Mouse (Mus musculus) cerebellum, adult 2 months (tissue): ENCODE data around the gene Usp8. TPM values are rescaled to one million over a fixed set of nuclear protein-coding genes. Genes with fewer than 3 reads are reported as not detected.
A peak's percentile ranks its signal among the peaks of the same experiment; 100 is the strongest.

Source experiments
- DNase-seq, 2 experiments: peaks; one replicate each; pipeline ENCODE4 v3.0.0; 2021
- H3K27ac ChIP-seq: fragments of 200-500 bp; 2 replicates; pipeline ENCODE4 v1.5.1; 2012; ENCODE audit warnings: low read length, control low read depth, inconsistent platforms; ENCODE audit not compliant: insufficient read depth
- H3K27me3 ChIP-seq: fragments of 200-500 bp; 2 replicates; pipeline ENCODE4 v1.6.1; 2012; ENCODE audit warnings: inconsistent platforms, mild to moderate bottlenecking, low read length, moderate library complexity; ENCODE audit not compliant: control insufficient read depth, insufficient read depth
- H3K4me1 ChIP-seq: fragments of 200-500 bp; 2 replicates; pipeline ENCODE4 v1.6.1; 2011; ENCODE audit warnings: low read length; ENCODE audit not compliant: control insufficient read depth, insufficient read depth
- H3K4me3 ChIP-seq: fragments of 200-500 bp; replicated peaks from 2 replicates; pipeline ENCODE3; 2011; ENCODE audit warnings: mild to moderate bottlenecking, low read depth, low read length, control low read depth; ENCODE audit not compliant: insufficient read depth
- CTCF ChIP-seq: fragments of 200-500 bp; IDR thresholded peaks from 2 replicates; pipeline ENCODE4 v1.5.1; 2011; ENCODE audit warnings: low read depth, mild to moderate bottlenecking, control low read depth, low read length, moderate library complexity, borderline replicate concordance; ENCODE audit not compliant: insufficient read depth
- POLR2A ChIP-seq: fragments of 200-500 bp; IDR thresholded peaks from 2 replicates; pipeline ENCODE4 v1.6.1; 2011; ENCODE audit warnings: low read length, control low read depth, borderline replicate concordance; ENCODE audit not compliant: insufficient read depth
- WGBS: fragments of 180-500 bp; shearing (Covaris S2); methylation state at CpG from one replicate; pipeline ENCODE4 v1.1.7; 2018; 5-methylcytosine and 5-hydroxymethylcytosine counted together
- polyA plus RNA-seq: library from polyadenylated mRNA; depleted of rRNA; stranded (reverse); fragments of >200 nt; gene quantifications from 2 replicates; pipeline ENCODE4 v1.2.3, GENCODE M21; 2012

The Usp8 gene
- polyA plus RNA-seq, 1 experiment: 54.7 TPM

DNA sequence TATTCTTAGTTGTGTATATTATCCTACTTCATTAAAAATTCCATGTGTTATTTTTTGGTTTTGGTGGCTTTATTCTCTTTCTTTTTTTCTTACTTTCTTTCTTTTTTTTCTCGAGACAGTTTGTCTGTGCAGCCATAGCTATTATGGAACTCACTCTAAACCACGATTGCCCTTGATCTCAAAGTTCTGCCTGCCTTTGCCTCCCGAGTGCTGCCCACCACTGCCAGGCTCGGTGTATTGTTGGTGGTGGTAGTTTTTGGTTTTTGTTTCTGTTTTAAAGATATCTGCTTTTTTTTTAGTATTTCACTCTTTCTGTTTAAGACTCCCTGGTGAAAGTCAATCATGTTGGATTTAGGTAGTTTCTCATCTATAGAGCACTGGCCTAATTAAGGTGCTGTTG is 1.2 kb downstream of the Usp8 start:
- H3K27ac ChIP-seq: no peak overlapping the region
- WGBS: 75% methylated on average over 4 of the region's 4 CpGs
- H3K4me3 ChIP-seq: no peak overlapping the region
- TF ChIP-seq POLR2A (no peak), CTCF (no peak)
- peaks cover 2% of the 10 kb centered on the region for H3K4me1 ChIP-seq
- H3K27me3 ChIP-seq: no peaks in the 10 kb centered on the region
- no peak for DNase-seq

DNA sequence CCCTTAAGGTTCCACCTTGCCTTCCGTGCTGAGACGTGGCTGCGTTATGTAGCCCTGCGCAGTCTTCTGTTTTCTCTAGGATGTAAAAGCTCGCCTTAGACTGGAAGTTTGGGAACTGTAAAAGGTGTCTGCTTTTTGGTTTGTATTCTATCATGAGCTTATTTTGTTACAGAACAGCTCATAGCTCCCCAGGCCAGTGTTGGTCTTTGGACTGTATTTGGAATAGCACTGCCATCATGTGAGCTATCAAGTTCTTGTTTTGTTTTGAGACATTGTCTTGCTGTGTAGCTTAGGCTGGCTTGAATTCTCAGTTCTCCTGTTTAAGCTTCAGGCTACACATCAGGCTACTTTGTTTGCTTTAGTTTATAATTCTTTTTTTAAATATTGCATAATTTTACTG is 5.4 kb downstream of the Usp8 start:
- Histone ChIP-seq H3K27ac (no peak overlapping the region), H3K27me3 (no peaks in the 10 kb centered on the region), H3K4me1 (peaks cover 2% of the 10 kb centered on the region), H3K4me3 (no peak overlapping the region)
- DNase-seq: no peak
- TF ChIP-seq POLR2A (no peak), CTCF (no peak)
- 96% methylated on average over 5 of the region's 5 CpGs for WGBS

DNA sequence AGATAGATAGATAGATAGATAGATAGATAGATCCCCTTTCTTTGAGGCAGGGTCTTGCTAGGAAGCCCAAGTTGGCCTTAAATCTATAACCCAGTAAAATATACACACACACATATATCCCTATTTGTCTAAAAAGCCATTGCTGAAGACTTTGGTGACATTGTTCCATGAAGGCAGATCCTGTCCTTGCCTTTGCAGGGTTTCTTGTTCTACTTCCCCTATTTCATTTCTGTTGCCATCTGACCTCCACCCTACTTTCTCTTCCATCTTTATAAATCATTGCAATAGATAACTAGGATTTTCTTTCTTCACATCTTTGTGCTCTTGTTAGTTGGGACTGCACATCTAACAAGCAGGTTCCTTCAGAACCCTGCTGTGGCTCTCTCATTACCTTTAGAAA is 5.8 kb downstream of the Usp8 start:
- no peak for TF ChIP-seq CTCF
- no peak for TF ChIP-seq POLR2A
- DNase-seq: no peak
- Histone ChIP-seq H3K27ac (no peak overlapping the region), H3K27me3 (no peaks in the 10 kb centered on the region), H3K4me1 (peaks cover 2% of the 10 kb centered on the region), H3K4me3 (no peak overlapping the region)

DNA sequence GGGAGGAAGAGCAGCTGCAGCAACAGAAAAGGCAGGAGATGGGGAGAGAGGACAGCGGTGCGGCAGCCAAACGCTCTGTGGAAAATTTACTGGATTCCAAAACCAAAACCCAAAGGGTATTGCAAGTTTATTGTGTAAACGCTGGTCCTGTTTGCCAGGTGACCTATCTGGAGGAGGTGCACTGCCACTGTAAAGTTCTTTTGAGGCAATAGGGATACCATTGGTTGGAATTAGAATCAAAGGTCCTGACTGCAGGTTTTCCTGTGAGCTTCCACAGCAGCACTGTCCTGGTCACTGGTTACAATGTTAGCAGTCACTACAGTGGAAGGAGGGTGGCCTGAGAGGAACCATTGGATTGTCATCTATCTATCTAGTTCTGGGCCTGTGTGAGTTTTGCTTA is 22.1 kb downstream of the Usp8 start:
- WGBS: 95% methylated on average over 4 of the region's 4 CpGs
- H3K27me3 ChIP-seq: no peaks in the 10 kb centered on the region
- no peaks in the 10 kb centered on the region for H3K4me1 ChIP-seq
- no peak for TF ChIP-seq CTCF
- H3K27ac ChIP-seq: no peak overlapping the region
- no peak for DNase-seq
- H3K4me3 ChIP-seq: no peak overlapping the region

DNA sequence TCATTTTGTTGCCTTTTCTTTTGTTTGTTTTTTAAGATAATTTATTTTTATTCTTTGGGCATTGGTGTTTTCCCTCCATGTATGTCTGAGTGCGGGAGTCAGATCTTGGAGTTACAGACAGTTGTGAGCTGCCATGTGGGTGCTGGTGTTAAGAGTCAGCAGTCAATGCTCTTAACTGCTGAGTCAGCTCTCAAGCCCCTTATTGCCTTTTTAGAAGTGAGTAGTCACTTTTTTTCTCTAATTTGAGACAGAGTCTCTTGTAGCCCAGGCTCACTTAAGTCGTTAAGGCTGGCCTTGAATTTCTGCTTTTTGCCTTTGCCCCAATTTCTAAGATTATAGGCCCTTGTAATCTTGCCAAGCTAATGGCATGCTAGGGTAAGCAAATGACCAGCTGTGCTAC is 23.4 kb downstream of the Usp8 start:
- Histone ChIP-seq H3K4me1 (no peaks in the 10 kb centered on the region), H3K4me3 (no peak overlapping the region), H3K27me3 (no peaks in the 10 kb centered on the region), H3K27ac (no peak overlapping the region)
- WGBS: 86% methylated on average over 2 of the region's 2 CpGs
- TF ChIP-seq POLR2A: no peak
- TF ChIP-seq CTCF: no peak
- no peak for DNase-seq

DNA sequence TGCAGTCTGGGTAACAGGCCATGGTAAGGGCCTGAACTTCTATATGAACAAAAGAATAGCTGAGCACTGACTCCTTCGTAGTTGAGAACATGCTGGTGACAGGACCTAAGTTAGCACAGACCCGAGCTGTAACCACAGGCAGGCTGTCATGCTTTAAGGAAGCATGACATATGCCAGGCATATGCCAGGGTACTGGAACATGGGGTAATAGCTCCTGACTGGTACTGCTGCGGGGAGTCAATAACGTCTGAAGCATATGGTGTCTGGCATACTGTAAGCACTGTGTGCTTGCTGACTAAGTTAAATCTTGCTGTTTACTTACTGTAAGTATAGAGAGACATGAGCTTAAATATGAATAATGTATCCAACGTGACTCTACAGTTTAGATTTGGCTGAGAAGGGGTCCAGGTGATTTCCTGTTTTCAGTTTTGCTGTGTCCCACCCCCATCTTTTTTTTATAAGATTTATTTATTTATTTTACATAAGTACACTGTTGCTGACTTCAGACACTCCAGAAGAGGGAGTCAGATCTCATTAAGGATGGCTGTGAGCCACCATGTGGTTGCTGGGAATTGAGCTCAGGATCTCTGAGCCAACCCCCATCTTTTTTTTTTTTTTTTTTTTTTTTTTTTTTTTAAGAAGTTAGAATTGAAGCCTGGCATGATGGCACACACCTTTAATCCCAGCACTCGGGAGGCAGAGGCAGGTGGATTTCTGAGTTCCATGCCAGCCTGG is 28.4 kb downstream of the Usp8 start:
- H3K27me3 ChIP-seq: no peaks in the 10 kb centered on the region
- DNase-seq: peak in 1 of 2 experiments; percentile 2
- H3K4me1 ChIP-seq: no peaks in the 10 kb centered on the region
- no peak for TF ChIP-seq POLR2A
- TF ChIP-seq CTCF: no peak
- 39% methylated on average over 6 of the region's 6 CpGs for WGBS
- no peak overlapping the region for H3K4me3 ChIP-seq
- no peak overlapping the region for H3K27ac ChIP-seq

DNA sequence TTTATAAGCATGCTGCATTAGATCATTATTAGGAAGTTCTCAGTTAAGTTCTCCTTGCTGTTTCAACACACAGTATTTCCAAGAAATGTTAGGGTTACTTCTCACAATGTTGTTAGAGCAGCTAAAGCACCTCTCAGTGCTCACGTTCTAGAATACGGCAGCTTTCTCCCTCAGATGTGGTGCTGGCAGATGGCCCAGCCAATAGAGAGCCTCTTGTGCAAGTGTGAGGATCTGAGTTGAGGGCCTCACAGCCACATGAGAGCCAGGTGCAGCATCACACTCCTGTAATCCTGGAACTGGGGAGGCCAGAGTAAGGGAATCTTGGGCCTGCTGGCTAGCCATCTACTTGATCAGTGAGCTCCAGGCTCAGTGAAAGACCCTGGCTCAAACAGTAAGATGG is 33.2 kb downstream of the Usp8 start:
- TF ChIP-seq POLR2A: no peak
- no peak for TF ChIP-seq CTCF
- DNase-seq: no peak
- Histone ChIP-seq H3K27ac (no peak overlapping the region), H3K27me3 (no peaks in the 10 kb centered on the region), H3K4me1 (no peaks in the 10 kb centered on the region), H3K4me3 (no peak overlapping the region)
- 43% methylated on average over 2 of the region's 2 CpGs for WGBS

DNA sequence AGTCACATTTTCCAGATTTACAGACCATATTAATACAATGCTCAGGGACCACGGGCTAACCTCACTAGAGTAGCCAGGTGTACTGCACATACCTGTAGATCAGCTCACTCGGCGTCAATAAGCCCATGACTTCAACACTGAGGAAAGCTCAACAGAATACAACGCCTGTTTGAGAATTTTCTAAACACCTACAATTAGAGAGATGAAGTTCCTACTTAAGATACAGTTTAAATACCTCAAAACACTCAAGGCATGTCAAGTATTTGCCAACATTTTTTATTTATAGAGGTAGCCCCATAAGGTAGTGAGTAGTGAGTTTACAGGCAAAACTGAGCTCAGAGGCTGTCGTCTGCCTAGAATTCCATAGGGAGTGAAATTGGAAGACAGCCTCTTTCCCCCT is 36.3 kb downstream of the Usp8 start:
- no peak overlapping the region for H3K27ac ChIP-seq
- H3K4me3 ChIP-seq: no peak overlapping the region
- no peaks in the 10 kb centered on the region for H3K4me1 ChIP-seq
- no peak for DNase-seq
- no peak for TF ChIP-seq CTCF
- no peak for TF ChIP-seq POLR2A
- H3K27me3 ChIP-seq: no peaks in the 10 kb centered on the region
- WGBS: 80% methylated on average over 5 of the region's 5 CpGs
